32 mouse cellular contexts compared by ENCODE assay signal in genomic region chr13:38473497-38473896, GRCm38 (mm10).
"Had no signal": no experiment of that assay in that cellular context is flagged by ENCODE, and none has a peak within 500 bp of the region (broad histone marks: within the 10 kb centered on the region; RNA-seq: fewer than 3 reads in every experiment).

No protein-coding gene starts in this region.

- H3K4me3 ChIP-seq: limb, embryonic 10.5 days; limb, embryonic 12.5 days; limb, embryonic 13.5 days; limb, embryonic 15.5 days; liver, embryonic 12.5 days; liver, embryonic 13.5 days; liver, embryonic 15.5 days; lung, embryonic 15.5 days; megakaryocyte, embryonic 14.5 days; midbrain, embryonic 10.5 days; midbrain, embryonic 12.5 days; midbrain, embryonic 13.5 days; midbrain, embryonic 15.5 days; myocyte; neural tube, embryonic 12.5 days had no signal

- DNase-seq: left cerebral cortex, postnatal 4 days; liver; liver, embryonic 13.5 days; liver, postnatal 0 days; lung, adult 18-20 months; lung, adult 2 months; lung, embryonic 14.5 days; lung, postnatal 10 days; lung, postnatal 14 days; lung, postnatal 36 days; lung, postnatal 4 days; midbrain, embryonic 14.5 days had no signal

- H3K4me1 ChIP-seq: liver, embryonic 12.5 days; liver, embryonic 13.5 days; liver, embryonic 15.5 days; lung, embryonic 15.5 days; megakaryocyte, embryonic 14.5 days; neural tube, embryonic 12.5 days had no signal

- H3K27ac ChIP-seq: limb, embryonic 10.5 days; limb, embryonic 12.5 days; limb, embryonic 13.5 days; limb, embryonic 15.5 days; liver, embryonic 12.5 days; liver, embryonic 13.5 days; liver, embryonic 14.5 days; liver, embryonic 15.5 days; lung, embryonic 15.5 days; macrophage; midbrain, embryonic 10.5 days; midbrain, embryonic 12.5 days; midbrain, embryonic 13.5 days; midbrain, embryonic 15.5 days; neural tube, embryonic 12.5 days had no signal

- H3K27me3 ChIP-seq: limb, embryonic 12.5 days; limb, embryonic 13.5 days; limb, embryonic 15.5 days; liver, embryonic 12.5 days; liver, embryonic 13.5 days; liver, embryonic 15.5 days; lung, embryonic 15.5 days; megakaryocyte, embryonic 14.5 days; midbrain, embryonic 12.5 days; midbrain, embryonic 13.5 days; midbrain, embryonic 15.5 days; neural tube, embryonic 12.5 days had no signal

- H3K4me2 ChIP-seq: limb, embryonic 12.5 days; limb, embryonic 13.5 days; limb, embryonic 15.5 days; liver, embryonic 11.5 days; liver, embryonic 12.5 days; liver, embryonic 13.5 days; liver, embryonic 15.5 days; lung, embryonic 14.5 days; lung, embryonic 15.5 days; midbrain, embryonic 11.5 days; midbrain, embryonic 12.5 days; midbrain, embryonic 13.5 days; midbrain, embryonic 15.5 days; neural tube, embryonic 12.5 days had no signal

- H3K36me3 ChIP-seq: limb, embryonic 10.5 days; limb, embryonic 12.5 days; limb, embryonic 13.5 days; limb, embryonic 15.5 days; liver, embryonic 12.5 days; liver, embryonic 13.5 days; liver, embryonic 15.5 days; lung, embryonic 15.5 days; midbrain, embryonic 10.5 days; midbrain, embryonic 12.5 days; midbrain, embryonic 13.5 days; midbrain, embryonic 15.5 days; neural tube, embryonic 12.5 days had no signal

- H3K9ac ChIP-seq: limb, embryonic 12.5 days; limb, embryonic 13.5 days; limb, embryonic 15.5 days; liver, embryonic 12.5 days; liver, embryonic 13.5 days; liver, embryonic 14.5 days; liver, embryonic 15.5 days; liver, postnatal 0 days; lung, embryonic 14.5 days; lung, embryonic 15.5 days; midbrain, embryonic 12.5 days; midbrain, embryonic 13.5 days; midbrain, embryonic 15.5 days; neural tube, embryonic 12.5 days had no signal

- H3K9me3 ChIP-seq: limb, embryonic 10.5 days; limb, embryonic 12.5 days; limb, embryonic 13.5 days; limb, embryonic 15.5 days; liver, embryonic 12.5 days; liver, embryonic 13.5 days; liver, embryonic 15.5 days; lung, embryonic 15.5 days; midbrain, embryonic 10.5 days; midbrain, embryonic 12.5 days; midbrain, embryonic 13.5 days; midbrain, embryonic 15.5 days; neural tube, embryonic 12.5 days had no signal

- ATAC-seq: liver, embryonic 12.5 days; liver, postnatal 0 days; lung, postnatal 0 days; midbrain, embryonic 13.5 days; midbrain, embryonic 15.5 days; midbrain, embryonic 16.5 days had no signal
